Mouse (Mus musculus) spleen, adult 18-20 months (tissue): ENCODE results near the gene Prss38.

Experiments used
- DNase-seq, 2 experiments: peaks; one replicate each; pipeline ENCODE4 v3.0.0; 2022; ENCODE audit warnings: mixed read lengths in 2 of 2

Gene Prss38

GRCm38 (mm10) chr11:59375475-59375874 is at the start of gene Prss38:
Prss38 (minus strand) TSS chr11:59375657.
- DNase-seq, result no peak

- DNase-seq, result no peak
Measured at GRCm38 (mm10) chr11:59423010-59423588, 47.6 kb upstream of the Prss38 start.

GRCm38 (mm10) chr11:59421967-59422366 is 46.5 kb upstream of the Prss38 start:
- DNase-seq, result no peak

GRCm38 (mm10) chr11:59421436-59421835 is 46.0 kb upstream of the Prss38 start:
- DNase-seq, result no peak

- DNase-seq, result no peak
Measured at GRCm38 (mm10) chr11:59418708-59419107, 43.3 kb upstream of the Prss38 start.

- no peak for DNase-seq
Measured at GRCm38 (mm10) chr11:59412999-59413863, 37.8 kb upstream of the Prss38 start.

GRCm38 (mm10) chr11:59412058-59412457 is 36.6 kb upstream of the Prss38 start:
- no peak for DNase-seq

GRCm38 (mm10) chr11:59410851-59411250 is 35.4 kb upstream of the Prss38 start:
- no peak for DNase-seq

- DNase-seq, result no peak
Measured at GRCm38 (mm10) chr11:59405761-59406160, 30.3 kb upstream of the Prss38 start.

GRCm38 (mm10) chr11:59400876-59401275 is 25.4 kb upstream of the Prss38 start:
- no peak for DNase-seq

- DNase-seq, result no peak
Measured at GRCm38 (mm10) chr11:59399830-59400229, 24.4 kb upstream of the Prss38 start.

GRCm38 (mm10) chr11:59397536-59398371 is 22.3 kb upstream of the Prss38 start:
- no peak for DNase-seq

- no peak for DNase-seq
Measured at GRCm38 (mm10) chr11:59394451-59394850, 19.0 kb upstream of the Prss38 start.

- DNase-seq, result no peak
Measured at GRCm38 (mm10) chr11:59393591-59393990, 18.1 kb upstream of the Prss38 start.

- no peak for DNase-seq
Measured at GRCm38 (mm10) chr11:59392300-59392699, 16.8 kb upstream of the Prss38 start.

- DNase-seq, result no peak
Measured at GRCm38 (mm10) chr11:59390470-59390869, 15.0 kb upstream of the Prss38 start.

GRCm38 (mm10) chr11:59389617-59390016 is 14.2 kb upstream of the Prss38 start:
- no peak for DNase-seq

- no peak for DNase-seq
Measured at GRCm38 (mm10) chr11:59388806-59389205, 13.3 kb upstream of the Prss38 start.

- no peak for DNase-seq
Measured at GRCm38 (mm10) chr11:59387471-59387870, 12.0 kb upstream of the Prss38 start.

GRCm38 (mm10) chr11:59385123-59385522 is 9.7 kb upstream of the Prss38 start:
- DNase-seq, result no peak

GRCm38 (mm10) chr11:59384441-59384959 is 9.0 kb upstream of the Prss38 start:
- DNase-seq, result no peak

- DNase-seq, result no peak
Measured at GRCm38 (mm10) chr11:59379547-59379946, 4.1 kb upstream of the Prss38 start.

GRCm38 (mm10) chr11:59377999-59378398 is 2.5 kb upstream of the Prss38 start:
- DNase-seq, result no peak
